Mouse (Mus musculus) midbrain, embryonic 13.5 days (tissue): ENCODE measurements around the gene Gsdma. TPM values are rescaled to one million over a fixed set of nuclear protein-coding genes. Genes with fewer than 3 reads are reported as not detected.
"Not testable (repeated sequence)": the region's sequence is repeated elsewhere in the genome, so short reads cannot be mapped to it uniquely, and the experiment has no call there.

ENCODE experiments used
- ATAC-seq: fragments of 200-750 bp; cut with Nextera tagmentation; 2 replicates; pipeline ENCODE4 v1.8.0; 2017; ENCODE audit warnings: mild to moderate bottlenecking, moderate TSS enrichment, moderate library complexity
- H3K27ac ChIP-seq: fragments of 300-500 bp; sonication (generic); 2 replicates; pipeline ENCODE4 v1.5.1; 2015; ENCODE audit warnings: inconsistent platforms, mild to moderate bottlenecking, moderate library complexity
- H3K27me3 ChIP-seq: fragments of 300-500 bp; sonication (generic); 2 replicates; pipeline ENCODE4 v1.6.1; 2015; ENCODE audit warnings: mild to moderate bottlenecking, inconsistent platforms
- H3K36me3 ChIP-seq: fragments of 300-500 bp; sonication (generic); 2 replicates; pipeline ENCODE4 v1.6.1; 2015; ENCODE audit warnings: mild to moderate bottlenecking, inconsistent platforms
- H3K4me1 ChIP-seq: fragments of 300-500 bp; sonication (generic); replicated peaks from 2 replicates; pipeline ENCODE4 v1.6.1; 2015; ENCODE audit warnings: inconsistent platforms
- H3K4me2 ChIP-seq: fragments of 300-500 bp; sonication (generic); replicated peaks from 2 replicates; pipeline ENCODE4 v1.6.1; 2015; ENCODE audit warnings: moderate library complexity, mild to moderate bottlenecking, inconsistent platforms
- H3K4me3 ChIP-seq: fragments of 300-500 bp; sonication (generic); replicated peaks from 2 replicates; pipeline ENCODE4 v1.5.1; 2015; ENCODE audit warnings: mild to moderate bottlenecking, inconsistent platforms
- H3K9ac ChIP-seq: fragments of 300-500 bp; sonication (generic); replicated peaks from 2 replicates; pipeline ENCODE4 v1.6.1; 2015; ENCODE audit warnings: mild to moderate bottlenecking, inconsistent platforms
- H3K9me3 ChIP-seq: fragments of 300-500 bp; sonication (generic); 2 replicates; pipeline ENCODE4 v1.6.1; 2016; ENCODE audit warnings: mild to moderate bottlenecking, inconsistent platforms
- WGBS: fragments of 180-500 bp; shearing (Covaris S2); methylation state at CpG from one replicate; pipeline ENCODE4 v1.1.7; 2015; 5-methylcytosine and 5-hydroxymethylcytosine counted together
- polyA plus RNA-seq: library from polyadenylated mRNA; unstranded; fragments of >200 nt; fragmentation: Nextera tagmentation; extraction: Ambion mirVana; gene quantifications from 2 replicates; pipeline ENCODE4 v1.2.1, GENCODE M21; 2015

Gsdma gene
- not detected in 2 replicates for polyA plus RNA-seq

GRCm38 (mm10) chr11:98664091-98664490 lies at the start of gene Gsdma:
Gene Gsdma, plus strand, starts transcription at chr11:98664351.
- Histone ChIP-seq H3K4me3 (no peak within 1 kb of the TSS), H3K4me2 (no peak within 1 kb of the TSS), H3K9ac (no peak within 1 kb of the TSS), H3K27ac (no peak within 1 kb of the TSS), H3K27me3 (peaks cover 17% of the 10 kb centered on the region), H3K9me3 (no peaks in the 10 kb centered on the region), H3K36me3 (no peaks in the 10 kb centered on the region), H3K4me1 (no peaks in the 10 kb centered on the region)
- WGBS, result 34% methylated on average over 4 of the region's 4 CpGs
- no peak for ATAC-seq

GRCm38 (mm10) chr11:98620791-98621190 lies 43.4 kb upstream of the Gsdma start:
- no peak overlapping the region for H3K4me2 ChIP-seq
- no peak for ATAC-seq
- H3K9ac ChIP-seq, result no peak overlapping the region
- 96% methylated on average over 13 of the region's 13 CpGs for WGBS
- peaks cover 7% of the 10 kb centered on the region; the same call in 1 of the 2 replicates for H3K9me3 ChIP-seq
- no peaks in the 10 kb centered on the region for H3K4me1 ChIP-seq
- no peak overlapping the region for H3K27ac ChIP-seq
- no peaks in the 10 kb centered on the region for H3K27me3 ChIP-seq
- no peak overlapping the region for H3K4me3 ChIP-seq
- no peaks in the 10 kb centered on the region for H3K36me3 ChIP-seq

GRCm38 (mm10) chr11:98623981-98624380 lies 40.2 kb upstream of the Gsdma start:
- not testable (repeated sequence) for H3K9me3 ChIP-seq, H3K27me3 ChIP-seq, ATAC-seq, H3K36me3 ChIP-seq, H3K9ac ChIP-seq, H3K27ac ChIP-seq, H3K4me1 ChIP-seq, H3K4me3 ChIP-seq, H3K4me2 ChIP-seq
- 81% methylated on average over 6 of the region's 6 CpGs for WGBS

- not testable (repeated sequence) for H3K36me3 ChIP-seq, ATAC-seq, H3K9ac ChIP-seq, H3K9me3 ChIP-seq, H3K4me3 ChIP-seq, H3K27me3 ChIP-seq, H3K4me1 ChIP-seq, H3K27ac ChIP-seq, H3K4me2 ChIP-seq
- 91% methylated on average over 2 of the region's 2 CpGs for WGBS
Measured at GRCm38 (mm10) chr11:98624381-98624780, 39.8 kb upstream of the Gsdma start.

GRCm38 (mm10) chr11:98625611-98626410 lies 38.3 kb upstream of the Gsdma start, which contains the start of the genes Gm12355 and Gsdma3:
Gene Gm12355, minus strand, starts transcription at chr11:98625661.
Gene Gsdma3, plus strand, starts transcription at chr11:98626360.
- Histone ChIP-seq H3K4me3 (no peak within 1 kb of the TSS), H3K27me3 (no peaks in the 10 kb centered on the region), H3K9ac (no peak within 1 kb of the TSS), H3K9me3 (peaks cover 4% of the 10 kb centered on the region; the same call in 1 of the 2 replicates), H3K4me1 (no peaks in the 10 kb centered on the region), H3K27ac (no peak within 1 kb of the TSS), H3K4me2 (no peak within 1 kb of the TSS), H3K36me3 (no peaks in the 10 kb centered on the region)
- no peak for ATAC-seq
- WGBS, result 89% methylated on average over 10 of the region's 10 CpGs

GRCm38 (mm10) chr11:98628706-98629105 lies 35.4 kb upstream of the Gsdma start:
- 90% methylated on average over 3 of the region's 3 CpGs for WGBS
- H3K9ac ChIP-seq, result no peak overlapping the region
- no peaks in the 10 kb centered on the region for H3K27me3 ChIP-seq
- H3K4me1 ChIP-seq, result no peaks in the 10 kb centered on the region
- no peak for ATAC-seq
- no peak overlapping the region for H3K27ac ChIP-seq
- H3K9me3 ChIP-seq, result no peaks in the 10 kb centered on the region
- H3K4me2 ChIP-seq, result no peak overlapping the region
- H3K36me3 ChIP-seq, result no peaks in the 10 kb centered on the region
- H3K4me3 ChIP-seq, result no peak overlapping the region

- no peak overlapping the region for H3K27ac ChIP-seq
- no peak overlapping the region for H3K4me3 ChIP-seq
- 93% methylated on average over 5 of the region's 5 CpGs for WGBS
- no peaks in the 10 kb centered on the region for H3K36me3 ChIP-seq
- no peak overlapping the region for H3K4me2 ChIP-seq
- ATAC-seq, result no peak
- H3K27me3 ChIP-seq, result no peaks in the 10 kb centered on the region
- no peaks in the 10 kb centered on the region for H3K4me1 ChIP-seq
- H3K9ac ChIP-seq, result no peak overlapping the region
- no peaks in the 10 kb centered on the region for H3K9me3 ChIP-seq
Measured at GRCm38 (mm10) chr11:98630646-98631045, 33.5 kb upstream of the Gsdma start.

GRCm38 (mm10) chr11:98635312-98635970 lies 28.7 kb upstream of the Gsdma start:
- H3K27ac ChIP-seq, H3K36me3 ChIP-seq, H3K9me3 ChIP-seq, H3K4me1 ChIP-seq, H3K27me3 ChIP-seq, H3K9ac ChIP-seq, ATAC-seq, H3K4me3 ChIP-seq, H3K4me2 ChIP-seq: not testable (repeated sequence)
- WGBS, result 41% methylated on average over 10 of the region's 10 CpGs

GRCm38 (mm10) chr11:98637501-98637900 lies 26.6 kb upstream of the Gsdma start:
- H3K4me2 ChIP-seq, result no peak overlapping the region
- no peaks in the 10 kb centered on the region for H3K9me3 ChIP-seq
- WGBS, result 81% methylated on average over 1 of the region's 1 CpGs
- ATAC-seq, result no peak
- no peaks in the 10 kb centered on the region for H3K36me3 ChIP-seq
- H3K4me1 ChIP-seq, result no peaks in the 10 kb centered on the region
- no peaks in the 10 kb centered on the region for H3K27me3 ChIP-seq
- H3K27ac ChIP-seq, result no peak overlapping the region
- no peak overlapping the region for H3K9ac ChIP-seq
- no peak overlapping the region for H3K4me3 ChIP-seq

- Histone ChIP-seq H3K9ac (no peak overlapping the region), H3K4me1 (no peaks in the 10 kb centered on the region), H3K4me2 (no peak overlapping the region), H3K36me3 (no peaks in the 10 kb centered on the region), H3K27me3 (no peaks in the 10 kb centered on the region), H3K27ac (no peak overlapping the region), H3K9me3 (no peaks in the 10 kb centered on the region), H3K4me3 (no peak overlapping the region)
- WGBS, result 75% methylated on average over 5 of the region's 5 CpGs
- no peak for ATAC-seq
Measured at GRCm38 (mm10) chr11:98640091-98640490, 24.1 kb upstream of the Gsdma start.

GRCm38 (mm10) chr11:98644757-98645156 lies 19.4 kb upstream of the Gsdma start:
- Histone ChIP-seq H3K4me2 (no peak overlapping the region), H3K4me3 (no peak overlapping the region), H3K4me1 (no peaks in the 10 kb centered on the region), H3K9ac (no peak overlapping the region), H3K27me3 (0 out of 2 replicates have a peak, but pooled peaks cover 4% of the 10 kb centered on the region), H3K27ac (no peak overlapping the region), H3K36me3 (no peaks in the 10 kb centered on the region), H3K9me3 (no peaks in the 10 kb centered on the region)
- no peak for ATAC-seq
- WGBS, result 92% methylated on average over 3 of the region's 3 CpGs

- Histone ChIP-seq H3K36me3 (no peaks in the 10 kb centered on the region), H3K27ac (no peak overlapping the region), H3K27me3 (0 out of 2 replicates have a peak, but pooled peaks cover 4% of the 10 kb centered on the region), H3K9ac (no peak overlapping the region), H3K4me1 (no peaks in the 10 kb centered on the region), H3K4me3 (no peak overlapping the region), H3K9me3 (no peaks in the 10 kb centered on the region), H3K4me2 (no peak overlapping the region)
- WGBS, result 78% methylated on average over 2 of the region's 2 CpGs
- no peak for ATAC-seq
Measured at GRCm38 (mm10) chr11:98645946-98646345, 18.2 kb upstream of the Gsdma start.
